Comparison of ENCODE assay signal across 29 mouse cellular contexts in genomic region chr2:131805306-131805705, GRCm38 (mm10). TPM values are rescaled to one million over a fixed set of nuclear protein-coding genes. Genes with fewer than 3 reads are reported as not detected.
"Had no signal": no experiment of that assay in that cellular context is flagged by ENCODE, and none has a peak within 500 bp of the region (broad histone marks: within the 10 kb centered on the region; RNA-seq: fewer than 3 reads in every experiment).

No protein-coding gene starts in this region.

- H3K4me3 ChIP-seq: layer of hippocampus, adult 2 months; left cerebral cortex, adult 2 months; limb, embryonic 13.5 days; liver, embryonic 12.5 days; liver, embryonic 15.5 days; lung, embryonic 15.5 days; megakaryocyte, embryonic 14.5 days; midbrain, embryonic 10.5 days; midbrain, embryonic 13.5 days; myocyte; neural tube, embryonic 13.5 days; stomach, embryonic 15.5 days had no signal

- ATAC-seq: liver, embryonic 12.5 days; midbrain, embryonic 13.5 days; midbrain, embryonic 16.5 days had no signal

- H3K4me1 ChIP-seq: liver, embryonic 12.5 days; liver, embryonic 15.5 days; stomach, embryonic 15.5 days had no signal

- H3K27ac ChIP-seq: layer of hippocampus, adult 2 months; left cerebral cortex, adult 2 months; limb, embryonic 13.5 days; liver, embryonic 12.5 days; liver, embryonic 15.5 days; lung, embryonic 15.5 days; midbrain, embryonic 10.5 days; midbrain, embryonic 13.5 days; neural tube, embryonic 13.5 days; stomach, embryonic 15.5 days had no signal

- H3K9me3 ChIP-seq: limb, embryonic 13.5 days; liver, embryonic 12.5 days; liver, embryonic 15.5 days; lung, embryonic 15.5 days; midbrain, embryonic 10.5 days; midbrain, embryonic 13.5 days; neural tube, embryonic 13.5 days; stomach, embryonic 15.5 days had no signal

- H3K27me3 ChIP-seq: limb, embryonic 13.5 days; liver, embryonic 12.5 days; lung, embryonic 15.5 days; midbrain, embryonic 13.5 days; neural tube, embryonic 13.5 days; stomach, embryonic 15.5 days had no signal

- H3K36me3 ChIP-seq: limb, embryonic 13.5 days; liver, embryonic 12.5 days; liver, embryonic 15.5 days; lung, embryonic 15.5 days; midbrain, embryonic 10.5 days; midbrain, embryonic 13.5 days; neural tube, embryonic 13.5 days; stomach, embryonic 15.5 days had no signal

- DNase-seq: kidney, adult 9 months; kidney, postnatal 14 days; layer of hippocampus, adult 9-11 months; layer of hippocampus, postnatal 36 days; liver; lung, adult 18-20 months; lung, postnatal 10 days; lung, postnatal 36 days; retina, postnatal 1 day; right cerebral cortex, postnatal 25 days; spleen, adult 18-20 months; thymus, postnatal 25 days had no signal

- H3K9ac ChIP-seq: limb, embryonic 13.5 days; liver, embryonic 12.5 days; liver, embryonic 15.5 days; lung, embryonic 15.5 days; midbrain, embryonic 13.5 days; neural tube, embryonic 13.5 days; stomach, embryonic 15.5 days had no signal

- H3K4me2 ChIP-seq: limb, embryonic 13.5 days; liver, embryonic 12.5 days; liver, embryonic 15.5 days; lung, embryonic 15.5 days; midbrain, embryonic 13.5 days; neural tube, embryonic 13.5 days; stomach, embryonic 15.5 days had no signal

RNA-seq across cellular contexts. Expression of gene Erv3, which starts 54.2 kb away (rescaled TPM):
- total RNA-seq: monocyte, adult 5-6 weeks; neutrophil, adult 5-6 weeks had no signal
- polyA plus RNA-seq: kidney, embryonic 16.5 days; large intestine, adult 2 months; limb, embryonic 13.5 days; liver, embryonic 12.5 days; liver, embryonic 15.5 days; lung, embryonic 15.5 days; midbrain, embryonic 10.5 days; midbrain, embryonic 13.5 days; midbrain, embryonic 16.5 days; stomach, embryonic 15.5 days had no signal
